Comparison of ENCODE assay signal across 8 mouse cellular contexts in genomic region chr14:16243603-16244209, GRCm38 (mm10). TPM values are rescaled to one million over a fixed set of nuclear protein-coding genes. Genes with fewer than 3 reads are reported as not detected.
DNase-seq lines count a peak whose midpoint lies in the region; ATAC-seq lines count a peak whose summit lies in the region.

No protein-coding gene starts in this region.

- peak overlapping the region; percentile 83 for H3K27ac ChIP-seq in heart, embryonic 16.5 days (ENCODE audit: low read length)
- 0 out of 2 replicates have a peak overlapping the region, but pooled peaks have one; percentile 52 for H3K27ac ChIP-seq in limb, embryonic 13.5 days
- peak overlapping the region; percentile 76 for H3K27ac ChIP-seq in midbrain, embryonic 15.5 days

- WGBS in heart, embryonic 16.5 days = 8% methylated on average over 10 of the region's 10 CpGs
- WGBS in limb, embryonic 13.5 days = 22% methylated on average over 10 of the region's 10 CpGs
- 19% methylated on average over 10 of the region's 10 CpGs for WGBS in midbrain, embryonic 15.5 days

- no peaks in the 10 kb centered on the region for H3K27me3 ChIP-seq in heart, embryonic 16.5 days (ENCODE audit: control insufficient read depth, insufficient read depth, low read length)
- no peaks in the 10 kb centered on the region for H3K27me3 ChIP-seq in limb, embryonic 13.5 days
- no peaks in the 10 kb centered on the region for H3K27me3 ChIP-seq in midbrain, embryonic 15.5 days (replicated peaks)

- H3K9me3 ChIP-seq in heart, embryonic 16.5 days (replicated peaks; ENCODE audit: control insufficient read depth, low read length) = no peaks in the 10 kb centered on the region
- H3K9me3 ChIP-seq in limb, embryonic 13.5 days = no peaks in the 10 kb centered on the region
- no peaks in the 10 kb centered on the region for H3K9me3 ChIP-seq in midbrain, embryonic 15.5 days

- peak overlapping the region; percentile 76 for H3K4me2 ChIP-seq in heart, embryonic 16.5 days (ENCODE audit: low read depth, low read length)
- H3K4me2 ChIP-seq in limb, embryonic 13.5 days (replicated peaks) = peak overlapping the region; percentile 69
- peak overlapping the region; percentile 64 for H3K4me2 ChIP-seq in midbrain, embryonic 15.5 days

- peak; percentile 19; the same call in 1 of the 2 replicates for ATAC-seq in common myeloid progenitor, adult 5-6 weeks (replicated peaks; ENCODE audit: low read depth, poor library complexity, severe bottlenecking)
- ATAC-seq in heart, embryonic 16.5 days (replicated peaks; ENCODE audit: extremely low read depth, insufficient read depth, low FRiP score) = no peak
- no peak for ATAC-seq in limb, embryonic 13.5 days (ENCODE audit: low FRiP score, low read depth)
- no peak for ATAC-seq in midbrain, embryonic 15.5 days (replicated peaks)
- ATAC-seq in megakaryocyte-erythroid progenitor cell, adult 5-6 weeks (replicated peaks; ENCODE audit: low FRiP score, low TSS enrichment, poor library complexity, severe bottlenecking) = no peak

- peak overlapping the region; percentile 87 for H3K9ac ChIP-seq in heart, embryonic 16.5 days (ENCODE audit: low read length)
- peak overlapping the region; percentile 64 for H3K9ac ChIP-seq in limb, embryonic 13.5 days
- H3K9ac ChIP-seq in midbrain, embryonic 15.5 days = peak overlapping the region; percentile 66

- peak overlapping the region; percentile 77 for H3K4me3 ChIP-seq in heart, embryonic 16.5 days (ENCODE audit: low read length)
- H3K4me3 ChIP-seq in limb, embryonic 13.5 days = peak overlapping the region; percentile 56
- peak overlapping the region; percentile 63 for H3K4me3 ChIP-seq in midbrain, embryonic 15.5 days

- DNase-seq in spleen, adult 12 weeks (ENCODE audit: low spot score) = peak; percentile 34
- DNase-seq in spleen, postnatal 36 days (ENCODE audit: low spot score in 2 of 2) = no peak
- DNase-seq in cerebellum, adult 11-12 months = no peak

- 0 out of 2 replicates have a peak, but pooled peaks cover 3% of the 10 kb centered on the region for H3K36me3 ChIP-seq in heart, embryonic 16.5 days (ENCODE audit: control insufficient read depth, insufficient read depth)
- peaks cover 3% of the 10 kb centered on the region; the same call in 1 of the 2 replicates for H3K36me3 ChIP-seq in limb, embryonic 13.5 days
- H3K36me3 ChIP-seq in midbrain, embryonic 15.5 days (replicated peaks) = no peaks in the 10 kb centered on the region

- peaks cover 13% of the 10 kb centered on the region for H3K4me1 ChIP-seq in heart, embryonic 16.5 days (ENCODE audit: control insufficient read depth, insufficient read depth, low read length)
- peaks cover 15% of the 10 kb centered on the region; the same call in 1 of the 2 replicates for H3K4me1 ChIP-seq in limb, embryonic 13.5 days
- peaks cover 24% of the 10 kb centered on the region for H3K4me1 ChIP-seq in midbrain, embryonic 15.5 days

RNA-seq across cellular contexts. Expression of gene Ngly1, which starts 5.4 kb away (rescaled TPM):
- 38.7 and 42.6 TPM in 2 replicates for total RNA-seq in common myeloid progenitor, adult 5-6 weeks (2017)
- 30.2 and 32.7 TPM in 2 replicates for polyA plus RNA-seq in heart, embryonic 16.5 days (2015; fragmentation: Nextera tagmentation; extraction: Ambion mirVana)
- polyA plus RNA-seq in limb, embryonic 13.5 days (2015; fragmentation: Nextera tagmentation; extraction: Ambion mirVana) = 41.7 and 48.7 TPM in 2 replicates
- polyA plus RNA-seq in midbrain, embryonic 15.5 days (2015; fragmentation: Nextera tagmentation; extraction: Ambion mirVana) = 25.4 and 26.0 TPM in 2 replicates
- 54.2 and 55.1 TPM in 2 replicates for total RNA-seq in megakaryocyte-erythroid progenitor cell, adult 5-6 weeks (2014; fragmentation: Nextera tagmentation)
- 47.7 and 57.5 TPM in 2 replicates for total RNA-seq in megakaryocyte-erythroid progenitor cell, adult 5-6 weeks (2017)

RNA-seq across cellular contexts. Expression of gene Oxsm, which starts 5.9 kb away (rescaled TPM):
- total RNA-seq in common myeloid progenitor, adult 5-6 weeks (2017) = 8.2 and 11.8 TPM in 2 replicates
- polyA plus RNA-seq in heart, embryonic 16.5 days (2015; fragmentation: Nextera tagmentation; extraction: Ambion mirVana) = 4.0 and 4.7 TPM in 2 replicates
- polyA plus RNA-seq in limb, embryonic 13.5 days (2015; fragmentation: Nextera tagmentation; extraction: Ambion mirVana) = 1.4 and 1.6 TPM in 2 replicates
- 1.9 and 2.1 TPM in 2 replicates for polyA plus RNA-seq in midbrain, embryonic 15.5 days (2015; fragmentation: Nextera tagmentation; extraction: Ambion mirVana)
- total RNA-seq in megakaryocyte-erythroid progenitor cell, adult 5-6 weeks (2014; fragmentation: Nextera tagmentation) = 6.3 and 11.8 TPM in 2 replicates
- 8.4 and 9.7 TPM in 2 replicates for total RNA-seq in megakaryocyte-erythroid progenitor cell, adult 5-6 weeks (2017)
